Mouse (Mus musculus): ENCODE results near the gene Tmem82. TPM values are rescaled to one million over a fixed set of nuclear protein-coding genes. Genes with fewer than 3 reads are reported as not detected.
A peak's percentile ranks its signal among the peaks of the same experiment; 100 is the strongest.

Gene Tmem82
- polyA plus RNA-seq (2017; shearing (Covaris generic)): not detected

- peak; percentile 80 for ATAC-seq
Measured at GRCm38 (mm10) chr4:141618565-141619243, at the start of gene Tmem82. Gene Tmem82 (minus strand): TSS chr4:141618633.

- ATAC-seq: no peak
Measured at GRCm38 (mm10) chr4:141664799-141665198, 46.4 kb upstream of the Tmem82 start, which contains the start of gene Plekhm2. Gene Plekhm2 (minus strand): TSS chr4:141664899.

GRCm38 (mm10) chr4:141664011-141664745 lies 45.7 kb upstream of the Tmem82 start:
- peak; percentile 90 for ATAC-seq

- ATAC-seq: no peak
Measured at GRCm38 (mm10) chr4:141663122-141663931, 44.9 kb upstream of the Tmem82 start.

- ATAC-seq: no peak
Measured at GRCm38 (mm10) chr4:141660884-141661283, 42.5 kb upstream of the Tmem82 start.

- ATAC-seq: no peak
Measured at GRCm38 (mm10) chr4:141659739-141660138, 41.3 kb upstream of the Tmem82 start.

GRCm38 (mm10) chr4:141658846-141659484 lies 40.5 kb upstream of the Tmem82 start:
- ATAC-seq: no peak

GRCm38 (mm10) chr4:141656932-141657331 lies 38.5 kb upstream of the Tmem82 start:
- no peak for ATAC-seq

GRCm38 (mm10) chr4:141655908-141656608 lies 37.6 kb upstream of the Tmem82 start:
- ATAC-seq: no peak

GRCm38 (mm10) chr4:141654509-141654908 lies 36.1 kb upstream of the Tmem82 start:
- ATAC-seq: no peak

GRCm38 (mm10) chr4:141653813-141654212 lies 35.4 kb upstream of the Tmem82 start:
- ATAC-seq: no peak

- ATAC-seq: no peak
Measured at GRCm38 (mm10) chr4:141653044-141653443, 34.6 kb upstream of the Tmem82 start.

GRCm38 (mm10) chr4:141651944-141652343 lies 33.5 kb upstream of the Tmem82 start:
- no peak for ATAC-seq

- no peak for ATAC-seq
Measured at GRCm38 (mm10) chr4:141651286-141651685, 32.9 kb upstream of the Tmem82 start.

- ATAC-seq: no peak
Measured at GRCm38 (mm10) chr4:141649244-141649643, 30.8 kb upstream of the Tmem82 start.

- ATAC-seq: no peak
Measured at GRCm38 (mm10) chr4:141648262-141648661, 29.8 kb upstream of the Tmem82 start.

GRCm38 (mm10) chr4:141647187-141647586 lies 28.8 kb upstream of the Tmem82 start:
- no peak for ATAC-seq

GRCm38 (mm10) chr4:141645988-141646387 lies 27.6 kb upstream of the Tmem82 start:
- no peak for ATAC-seq

GRCm38 (mm10) chr4:141643118-141643855 lies 24.9 kb upstream of the Tmem82 start:
- no peak for ATAC-seq

- ATAC-seq: no peak
Measured at GRCm38 (mm10) chr4:141641961-141642811, 23.8 kb upstream of the Tmem82 start.
